Mouse (Mus musculus): Measurements from ENCODE around the gene Abi3. TPM values are rescaled to one million over a fixed set of nuclear protein-coding genes. Genes with fewer than 3 reads are reported as not detected.

Gene Abi3
- polyA plus RNA-seq, 1 experiment from 2014 or later = 9.5 TPM

DNA sequence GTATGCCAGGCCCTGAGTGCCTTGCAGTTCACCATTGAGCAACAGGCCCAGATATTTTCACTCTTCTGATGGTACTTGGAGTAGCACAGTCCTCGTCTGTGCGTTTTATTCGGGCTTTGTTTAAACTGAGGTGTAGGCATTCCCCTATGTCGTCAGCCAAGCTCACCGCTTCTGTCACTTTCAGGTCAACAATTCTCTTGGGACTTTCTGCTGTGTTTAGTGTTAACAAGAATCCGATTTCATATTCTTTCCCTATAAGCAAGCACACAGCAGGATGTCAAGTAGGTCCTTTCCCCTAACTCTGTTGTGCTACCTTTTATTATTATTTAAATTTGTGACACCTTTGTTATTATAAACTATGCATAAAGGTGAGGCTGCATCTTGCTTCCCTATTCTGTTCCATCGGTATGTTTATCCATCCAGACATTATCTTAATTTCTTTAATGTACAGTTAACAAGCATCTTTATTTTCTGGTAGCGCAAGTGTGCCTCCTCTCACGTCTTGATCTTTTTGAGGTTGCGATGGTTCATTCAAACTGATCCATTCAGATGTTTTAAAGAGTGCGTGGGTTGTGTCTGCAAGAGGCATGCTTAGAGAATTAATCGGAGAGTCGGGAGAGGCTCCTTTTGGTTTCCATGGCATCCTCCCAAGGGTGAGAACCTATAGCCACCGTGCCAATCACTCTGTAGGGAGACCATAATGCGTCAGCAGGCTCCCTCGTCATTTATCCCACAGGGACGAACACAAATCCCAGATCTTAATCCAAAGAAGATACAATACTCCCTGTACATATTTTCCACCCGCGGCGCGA, 15.6 kb upstream of the Abi3 start:
- 0 out of 2 replicates have a peak, but pooled peaks have one; percentile 3 for ATAC-seq
- Histone ChIP-seq H3K27ac (peak overlapping the region; percentile 97), H3K36me3 (no peaks in the 10 kb centered on the region), H3K4me1 (replicated peaks) (peaks cover 7% of the 10 kb centered on the region), H3K9me3 (no peaks in the 10 kb centered on the region), H3K9ac (peak overlapping the region; percentile 54), H3K4me3 (replicated peaks) (peak overlapping the region; percentile 76), H3K4me2 (replicated peaks) (peak overlapping the region; percentile 78), H3K27me3 (replicated peaks) (no peaks in the 10 kb centered on the region)
- 21% methylated on average over 21 of the region's 21 CpGs for WGBS

DNA sequence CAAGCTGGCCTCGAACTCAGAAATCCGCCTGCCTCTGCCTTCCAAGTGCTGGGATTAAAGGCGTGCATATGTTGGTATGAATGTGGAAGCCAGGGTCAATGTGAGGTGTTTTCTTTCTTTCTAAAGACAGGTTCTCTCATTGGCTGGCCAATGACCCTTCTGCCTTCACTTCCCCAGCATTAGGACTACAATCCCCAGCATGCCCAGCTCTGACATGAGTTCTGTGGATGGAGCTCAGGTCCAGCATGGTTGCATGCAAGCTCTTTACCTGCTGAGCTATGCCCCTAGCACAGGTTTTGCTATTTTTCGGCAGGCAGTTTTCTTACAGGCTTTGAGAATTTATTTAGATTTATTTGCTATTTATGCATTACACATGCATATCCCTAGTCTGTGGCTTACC, 15.0 kb upstream of the Abi3 start:
- ATAC-seq = no peak
- Histone ChIP-seq H3K36me3 (no peaks in the 10 kb centered on the region), H3K9ac (no peak overlapping the region), H3K4me1 (replicated peaks) (peaks cover 7% of the 10 kb centered on the region), H3K4me3 (replicated peaks) (no peak overlapping the region), H3K4me2 (replicated peaks) (no peak overlapping the region), H3K27ac (no peak overlapping the region), H3K27me3 (replicated peaks) (no peaks in the 10 kb centered on the region), H3K9me3 (no peaks in the 10 kb centered on the region)
- 80% methylated on average over 4 of the region's 4 CpGs for WGBS

DNA sequence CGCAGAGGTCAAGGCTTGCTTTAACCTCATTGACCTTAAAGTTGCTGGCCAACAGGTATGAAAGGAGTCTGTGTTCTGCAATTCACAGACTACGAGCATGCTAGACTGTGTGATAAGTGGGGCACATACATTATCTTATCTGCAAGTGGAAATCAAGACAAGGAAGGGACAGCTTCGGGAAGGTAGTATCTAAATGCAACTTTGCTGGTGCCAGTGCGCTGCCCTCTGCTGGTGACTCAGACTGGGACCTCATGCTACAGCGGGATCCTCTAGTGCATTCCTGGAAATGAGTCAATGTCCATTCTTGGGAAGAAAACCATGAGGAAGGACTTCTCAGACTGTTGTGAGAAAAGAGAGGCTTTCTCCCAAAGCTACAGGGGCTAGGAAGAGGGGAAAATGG, 11.4 kb upstream of the Abi3 start:
- Histone ChIP-seq H3K4me1 (replicated peaks) (no peaks in the 10 kb centered on the region), H3K9me3 (no peaks in the 10 kb centered on the region), H3K27ac (no peak overlapping the region), H3K4me2 (replicated peaks) (no peak overlapping the region), H3K27me3 (replicated peaks) (no peaks in the 10 kb centered on the region), H3K4me3 (replicated peaks) (no peak overlapping the region), H3K9ac (no peak overlapping the region), H3K36me3 (no peaks in the 10 kb centered on the region)
- WGBS = 59% methylated on average over 5 of the region's 5 CpGs
- ATAC-seq = no peak

DNA sequence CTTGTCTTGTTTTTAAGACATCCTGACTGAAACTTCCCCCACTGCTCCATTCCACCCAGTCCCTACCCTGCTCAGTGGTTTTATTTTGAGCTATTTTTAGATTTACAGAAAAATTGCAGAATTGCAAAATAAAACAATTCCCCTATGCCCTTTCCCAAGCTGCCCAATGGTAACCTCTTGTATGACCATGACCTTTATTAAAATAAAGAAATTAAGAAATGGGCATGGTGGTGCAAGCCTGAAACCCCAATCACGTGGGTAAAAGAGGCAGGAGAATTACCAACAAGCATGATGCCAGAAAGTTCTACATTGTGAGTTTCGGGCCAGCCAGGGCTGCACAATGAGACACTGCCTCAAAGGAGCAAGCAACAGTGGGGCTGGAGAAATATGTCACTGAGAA, 8.6 kb upstream of the Abi3 start:
- Histone ChIP-seq H3K9ac (no peak overlapping the region), H3K27ac (no peak overlapping the region), H3K27me3 (replicated peaks) (no peaks in the 10 kb centered on the region), H3K4me1 (replicated peaks) (no peaks in the 10 kb centered on the region), H3K4me3 (replicated peaks) (no peak overlapping the region), H3K9me3 (no peaks in the 10 kb centered on the region), H3K36me3 (no peaks in the 10 kb centered on the region), H3K4me2 (replicated peaks) (no peak overlapping the region)
- no peak for ATAC-seq
- 73% methylated on average over 2 of the region's 2 CpGs for WGBS

- no peak overlapping the region for H3K4me2 ChIP-seq (replicated peaks)
- no peaks in the 10 kb centered on the region for H3K27me3 ChIP-seq (replicated peaks)
- H3K9me3 ChIP-seq = no peaks in the 10 kb centered on the region
- WGBS = 71% methylated on average over 4 of the region's 4 CpGs
- H3K4me3 ChIP-seq (replicated peaks) = no peak overlapping the region
- no peak overlapping the region for H3K27ac ChIP-seq
- no peak overlapping the region for H3K9ac ChIP-seq
- no peak for ATAC-seq
- H3K36me3 ChIP-seq = no peaks in the 10 kb centered on the region
- H3K4me1 ChIP-seq (replicated peaks) = peaks cover 20% of the 10 kb centered on the region
These were observed 2.7 kb upstream of the Abi3 start for GRCm38 (mm10) chr11:95844935-95845334.

DNA sequence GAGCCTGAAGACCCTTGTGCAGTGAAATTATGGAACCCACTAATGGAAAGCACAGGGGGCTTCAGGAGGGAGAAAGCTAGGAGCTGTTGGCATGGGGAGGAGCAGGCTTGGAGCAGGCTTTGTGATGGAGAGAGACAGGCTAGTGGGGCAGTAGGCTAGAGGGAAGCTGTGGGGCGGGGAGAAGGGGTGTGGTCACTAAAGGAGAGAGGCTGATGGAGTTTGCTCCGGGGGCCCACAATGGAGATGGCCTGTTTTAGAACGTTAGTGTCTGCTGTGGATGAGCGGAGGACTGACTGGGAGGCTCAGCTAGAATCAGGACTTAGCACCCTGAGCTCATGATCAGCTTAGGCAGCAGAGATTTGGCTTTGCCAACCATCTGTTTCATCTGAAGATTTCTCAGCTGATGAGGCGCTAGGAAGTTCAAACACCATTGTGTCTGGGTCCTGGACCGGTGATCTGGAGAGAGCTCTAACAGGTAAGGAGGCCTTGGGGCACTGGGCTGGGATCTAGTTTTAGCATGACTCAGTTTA, 1.2 kb upstream of the Abi3 start:
- peak overlapping the region; percentile 7; the same call in 1 of the 2 replicates for H3K4me2 ChIP-seq (replicated peaks)

GRCm38 (mm10) chr11:95842953-95843352, 677 bp upstream of the Abi3 start:
- Histone ChIP-seq H3K9ac (no peak overlapping the region), H3K4me3 (replicated peaks) (no peak overlapping the region), H3K36me3 (no peaks in the 10 kb centered on the region), H3K4me2 (replicated peaks) (peak overlapping the region; percentile 17; the same call in 1 of the 2 replicates), H3K27ac (peak overlapping the region; percentile 52), H3K9me3 (no peaks in the 10 kb centered on the region), H3K27me3 (replicated peaks) (no peaks in the 10 kb centered on the region), H3K4me1 (replicated peaks) (peaks cover 20% of the 10 kb centered on the region)
- ATAC-seq = no peak
- WGBS = 57% methylated on average over 5 of the region's 5 CpGs

More for the DNA sequence above, 1.2 kb upstream of the Abi3 start:
- Histone ChIP-seq H3K27ac (peak overlapping the region; percentile 45), H3K9me3 (no peaks in the 10 kb centered on the region), H3K27me3 (replicated peaks) (no peaks in the 10 kb centered on the region), H3K36me3 (no peaks in the 10 kb centered on the region), H3K4me3 (replicated peaks) (no peak overlapping the region), H3K9ac (no peak overlapping the region), H3K4me1 (replicated peaks) (peaks cover 20% of the 10 kb centered on the region)
- WGBS = 52% methylated on average over 6 of the region's 6 CpGs
- no peak for ATAC-seq

DNA sequence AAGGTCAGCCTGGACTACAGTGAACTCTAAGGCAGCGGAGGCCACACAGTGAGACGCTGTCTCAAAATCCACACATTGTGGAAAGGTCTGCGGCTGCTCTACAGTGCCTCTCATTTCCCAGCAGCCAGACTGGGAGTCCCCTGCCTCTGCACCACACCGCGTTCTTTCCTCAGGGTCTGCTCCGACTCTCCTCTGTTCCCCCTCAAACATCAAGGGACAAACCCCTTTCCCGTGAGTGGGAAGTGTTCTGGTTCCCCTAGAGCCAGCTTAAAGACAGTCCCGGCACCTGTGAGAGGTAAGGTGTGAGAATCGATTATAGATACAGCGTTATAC, 812 bp downstream of the Abi3 start:
- peak overlapping the region; percentile 28 for H3K4me3 ChIP-seq (replicated peaks)
- H3K9ac ChIP-seq = no peak overlapping the region
- H3K27ac ChIP-seq = peak overlapping the region; percentile 56
- peak overlapping the region; percentile 40 for H3K4me2 ChIP-seq (replicated peaks)
- ATAC-seq = no peak
- peaks cover 31% of the 10 kb centered on the region for H3K4me1 ChIP-seq (replicated peaks)
- no peaks in the 10 kb centered on the region for H3K36me3 ChIP-seq
- no peaks in the 10 kb centered on the region for H3K9me3 ChIP-seq
- 61% methylated on average over 10 of the region's 10 CpGs for WGBS
- no peaks in the 10 kb centered on the region for H3K27me3 ChIP-seq (replicated peaks)

DNA sequence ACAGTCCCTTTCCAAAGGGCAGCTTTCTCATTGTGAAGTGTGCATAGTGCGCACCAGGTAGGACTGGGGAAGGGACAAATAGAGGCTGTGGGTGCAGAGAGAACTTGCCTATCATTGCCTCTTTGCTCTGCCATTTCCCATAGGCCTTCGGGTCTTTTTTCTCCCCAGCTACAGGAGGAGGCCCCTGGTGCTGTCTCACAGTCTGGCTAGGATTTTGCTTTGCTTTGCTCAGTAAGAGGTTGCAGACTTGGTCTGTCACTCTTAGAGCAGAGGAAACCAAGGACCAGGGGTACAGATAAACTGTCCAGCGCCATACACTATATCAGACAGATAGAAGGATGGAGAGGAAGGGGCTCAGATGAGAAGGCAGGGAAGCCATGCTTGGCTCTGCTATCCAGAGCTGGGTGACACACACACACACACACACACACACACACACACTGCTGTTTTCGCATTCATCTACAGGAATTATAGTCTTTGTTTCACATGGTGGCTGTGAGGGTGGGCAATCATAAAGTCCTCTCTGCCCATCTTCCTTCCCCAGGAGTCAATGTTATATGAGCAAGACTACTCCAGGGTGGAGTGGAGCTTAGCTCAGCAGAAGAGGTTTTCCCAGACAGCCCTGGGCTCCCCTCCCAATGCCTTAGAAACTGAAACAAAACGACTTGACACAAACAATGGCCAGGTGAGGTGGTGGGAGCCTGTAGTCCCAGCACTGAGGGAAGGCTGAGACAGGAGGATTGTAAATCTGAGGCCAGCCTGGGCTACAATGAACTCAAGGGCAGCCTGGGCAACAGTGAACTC, 1.4 kb downstream of the Abi3 start:
- Histone ChIP-seq H3K4me1 (replicated peaks) (peaks cover 36% of the 10 kb centered on the region), H3K27me3 (replicated peaks) (no peaks in the 10 kb centered on the region), H3K9me3 (no peaks in the 10 kb centered on the region), H3K9ac (no peak overlapping the region), H3K4me3 (replicated peaks) (peak overlapping the region; percentile 28), H3K27ac (no peak overlapping the region), H3K36me3 (no peaks in the 10 kb centered on the region), H3K4me2 (replicated peaks) (peak overlapping the region; percentile 40; the same call in 1 of the 2 replicates)
- 71% methylated on average over 5 of the region's 5 CpGs for WGBS
- ATAC-seq = no peak

- Histone ChIP-seq H3K27ac (no peak overlapping the region), H3K4me3 (replicated peaks) (no peak overlapping the region), H3K4me2 (replicated peaks) (no peak overlapping the region), H3K4me1 (replicated peaks) (peaks cover 51% of the 10 kb centered on the region), H3K36me3 (no peaks in the 10 kb centered on the region), H3K27me3 (replicated peaks) (peaks cover 6% of the 10 kb centered on the region), H3K9me3 (no peaks in the 10 kb centered on the region), H3K9ac (no peak overlapping the region)
- no peak for ATAC-seq
- WGBS = 77% methylated on average over 8 of the region's 8 CpGs
These were observed 3.0 kb downstream of the Abi3 start for GRCm38 (mm10) chr11:95838999-95839868.

DNA sequence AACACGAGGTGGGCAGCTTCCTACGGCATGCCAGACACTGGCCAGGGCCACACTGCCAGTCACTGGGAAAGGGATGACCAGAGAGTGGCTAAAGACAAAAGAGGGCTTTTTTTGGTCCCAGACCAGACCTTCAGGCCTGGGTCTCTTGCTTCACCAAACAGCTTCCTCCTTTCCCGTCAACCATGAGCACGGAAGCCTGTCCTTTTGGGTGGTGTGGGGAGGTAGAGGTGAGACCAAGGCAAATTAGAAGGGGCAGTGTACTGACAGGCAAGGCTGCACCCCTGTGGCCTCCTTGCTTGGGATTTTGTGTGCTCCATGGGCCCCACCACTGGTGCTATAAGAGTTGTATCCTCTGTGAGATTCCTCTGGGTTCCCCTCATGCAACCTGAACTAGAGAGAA, 3.7 kb downstream of the Abi3 start:
- Histone ChIP-seq H3K27ac (no peak overlapping the region), H3K9me3 (no peaks in the 10 kb centered on the region), H3K4me1 (replicated peaks) (peaks cover 56% of the 10 kb centered on the region), H3K4me2 (replicated peaks) (no peak overlapping the region), H3K9ac (no peak overlapping the region), H3K36me3 (no peaks in the 10 kb centered on the region), H3K27me3 (replicated peaks) (peaks cover 12% of the 10 kb centered on the region), H3K4me3 (replicated peaks) (no peak overlapping the region)
- WGBS = 72% methylated on average over 4 of the region's 4 CpGs
- ATAC-seq = no peak

DNA sequence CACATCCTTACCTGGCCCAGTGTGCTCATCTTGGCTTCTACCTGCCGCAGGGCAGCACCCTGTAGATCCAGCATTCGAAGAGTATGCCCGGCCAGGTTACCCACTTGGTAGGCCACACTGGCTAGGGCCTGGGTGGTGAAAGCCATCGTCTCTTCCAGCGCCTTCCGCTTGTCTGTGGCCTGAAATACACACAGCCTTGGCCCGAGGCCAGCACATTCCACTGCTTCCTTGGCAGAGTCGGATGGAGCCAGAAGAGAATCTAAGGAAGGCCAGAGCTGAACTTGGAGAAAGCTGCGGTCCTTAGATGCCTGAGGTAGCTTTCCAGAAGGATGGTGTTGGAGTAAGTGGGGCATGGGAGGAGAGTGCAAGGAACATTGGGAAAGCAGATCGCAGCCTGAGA, 5.2 kb downstream of the Abi3 start, which contains the start of gene Gngt2:
TSS of gene Gngt2 (plus strand) at position 158 of the 400 bp plus-strand sequence.
- Histone ChIP-seq H3K4me2 (replicated peaks) (peak within 1 kb of the TSS; percentile 31), H3K4me1 (replicated peaks) (peaks cover 44% of the 10 kb centered on the region), H3K9me3 (no peaks in the 10 kb centered on the region), H3K4me3 (replicated peaks) (no peak within 1 kb of the TSS), H3K27ac (peak within 1 kb of the TSS; percentile 52), H3K9ac (no peak within 1 kb of the TSS), H3K27me3 (replicated peaks) (peaks cover 27% of the 10 kb centered on the region), H3K36me3 (0 out of 2 replicates have a peak, but pooled peaks cover 3% of the 10 kb centered on the region)
- peak; percentile 32 for ATAC-seq
- WGBS = 38% methylated on average over 10 of the region's 10 CpGs

All from intestine, embryonic 15.5 days (tissue).